Mouse (Mus musculus) liver, adult 2 months (tissue): Measurements from ENCODE around the gene Wdr76.

Experiments used
- CTCF ChIP-seq: fragments of 200-500 bp; IDR thresholded peaks from 2 replicates; pipeline ENCODE4 v1.5.1; 2011; ENCODE audit warnings: low read depth, low read length, control low read depth
- POLR2A ChIP-seq: fragments of 200-500 bp; IDR thresholded peaks from 2 replicates; pipeline ENCODE4 v1.6.1; 2011; ENCODE audit warnings: low read length, control low read depth; ENCODE audit not compliant: insufficient read depth; ENCODE audit errors: extremely low read depth

GRCm38 (mm10) chr2:121570999-121571655, 64.6 kb downstream of the Wdr76 start:
- no peak for TF ChIP-seq CTCF
- TF ChIP-seq POLR2A, result no peak
